Mouse (Mus musculus) gastrocnemius, adult 8-10 months (tissue): ENCODE data around the gene Sord. TPM values are rescaled to one million over a fixed set of nuclear protein-coding genes. Genes with fewer than 3 reads are reported as not detected.
"Not testable (repeated sequence)": the region's sequence is repeated elsewhere in the genome, so short reads cannot be mapped to it uniquely, and the experiment has no call there.

Experiments
- DNase-seq, 2 experiments: peaks; one replicate each; pipeline ENCODE4 v3.0.0; 2022; ENCODE audit warnings: low spot score in 2 of 2
- total RNA-seq, 4 experiments: library from RNA; stranded (reverse); gene quantifications; 2 replicates each; pipeline ENCODE4 v1.2.4; 2022

Sord gene
- total RNA-seq: 10 to 100 TPM; 63.0 to 69.8 (median 66.5) TPM

- peak; percentile 42 to 70 for DNase-seq
These were observed at the start of gene Sord for GRCm38 (mm10) chr2:122234611-122235288. Sord (plus strand) TSS chr2:122234749.

GRCm38 (mm10) chr2:122185086-122185485 lies 49.5 kb upstream of the Sord start:
- DNase-seq: no peak

- DNase-seq: no peak
These were observed 48.4 kb upstream of the Sord start, which contains the start of the genes Patl2 and Terb2 for GRCm38 (mm10) chr2:122186106-122186505. Patl2 (minus strand) TSS chr2:122186189. Terb2 (plus strand) TSS chr2:122186272.

- no peak for DNase-seq
These were observed 47.8 kb upstream of the Sord start for GRCm38 (mm10) chr2:122186751-122187150.

DNA sequence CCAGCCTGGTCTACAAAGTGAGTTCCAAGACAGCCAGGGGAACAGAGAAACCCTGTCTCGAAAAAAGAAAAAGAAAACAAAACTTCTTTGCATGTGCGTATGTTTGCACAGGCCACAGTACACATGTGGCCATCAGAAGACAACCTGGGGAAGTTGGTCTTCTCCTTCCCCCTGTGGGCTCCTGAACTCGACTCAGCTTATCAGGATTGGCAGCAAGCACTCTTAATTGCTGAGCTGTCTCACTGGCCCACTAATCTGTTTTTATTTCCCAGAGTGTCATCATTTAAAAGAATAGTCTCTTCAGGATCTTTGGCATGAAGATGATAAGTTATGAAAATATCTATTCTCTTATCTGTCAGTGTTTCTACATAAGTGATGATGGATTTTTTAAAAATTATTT lies 42.7 kb upstream of the Sord start:
- DNase-seq: no peak

DNA sequence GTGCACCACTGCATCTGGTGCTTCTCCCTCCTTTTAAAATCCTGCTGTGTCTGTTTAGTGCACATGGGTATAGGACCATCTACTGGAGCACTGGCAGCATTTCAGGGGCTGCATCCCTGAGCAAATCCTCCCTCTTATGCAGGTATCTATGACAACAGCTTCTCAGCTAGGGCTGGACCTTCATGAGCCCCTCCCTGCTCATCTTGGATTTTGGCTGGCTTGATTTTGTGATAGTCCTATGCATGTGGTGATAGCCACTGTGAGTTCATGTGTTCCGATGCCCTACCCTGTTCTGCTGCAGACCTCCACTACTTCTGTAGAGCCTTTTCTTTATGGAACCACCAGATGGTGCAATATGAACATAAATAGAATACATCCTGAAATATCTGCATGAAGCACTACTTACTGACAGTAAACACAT lies 40.0 kb upstream of the Sord start:
- no peak for DNase-seq

DNA sequence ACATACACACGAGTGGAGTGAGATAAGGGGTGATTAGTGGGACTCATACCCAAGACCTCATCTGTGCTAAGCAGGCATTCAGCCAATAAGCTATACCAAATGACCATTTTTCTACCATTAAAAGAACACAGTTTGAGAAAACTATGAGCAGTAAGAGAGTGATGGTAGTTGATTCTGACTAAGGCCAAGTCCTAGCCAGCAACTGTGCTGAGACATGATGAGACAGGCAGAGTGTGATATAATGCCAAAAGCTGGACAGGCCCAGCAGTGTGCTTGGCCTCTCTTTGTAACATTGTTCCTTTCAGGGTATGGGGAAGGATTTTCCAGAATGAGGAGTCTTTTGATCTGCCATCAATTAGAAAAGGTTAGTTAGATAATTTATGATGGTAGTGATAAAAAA lies 33.0 kb upstream of the Sord start:
- no peak for DNase-seq

GRCm38 (mm10) chr2:122206440-122207107 lies 28.0 kb upstream of the Sord start:
- DNase-seq: no peak

DNA sequence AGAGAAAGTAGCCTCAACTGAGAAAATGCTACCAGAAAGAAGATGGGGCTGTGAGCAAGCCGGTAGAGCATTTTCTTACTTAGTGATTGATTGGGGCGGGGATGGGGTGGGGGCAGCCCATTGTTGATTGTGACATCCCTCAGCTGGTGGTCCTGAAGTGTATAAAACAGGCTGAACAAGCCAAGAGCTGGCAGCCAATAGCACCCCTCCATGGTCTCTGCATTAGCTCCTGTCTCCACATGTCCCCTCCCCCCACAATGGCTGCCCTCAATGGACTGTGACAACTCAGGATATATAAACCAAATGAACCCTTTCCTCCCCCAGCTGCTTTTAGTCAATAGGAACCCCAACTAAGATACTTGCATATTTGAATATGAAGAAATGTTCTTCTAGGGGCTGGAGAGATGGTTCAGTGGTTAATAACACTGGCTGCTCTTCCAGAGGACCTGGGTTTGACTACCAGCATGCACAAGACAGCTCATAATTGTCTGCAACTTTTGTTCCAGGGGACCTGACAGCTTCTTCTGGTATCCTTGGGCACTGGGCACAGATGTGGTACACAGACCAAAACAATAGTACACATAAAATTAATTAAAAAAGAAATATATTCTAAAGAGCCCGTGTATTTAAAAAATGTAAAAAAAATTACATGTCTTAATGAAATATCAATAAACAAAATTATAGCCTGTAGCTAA lies 23.9 kb upstream of the Sord start:
- DNase-seq: no peak

- not testable (repeated sequence) for DNase-seq
These were observed 17.5 kb upstream of the Sord start for GRCm38 (mm10) chr2:122217075-122217474.

DNA sequence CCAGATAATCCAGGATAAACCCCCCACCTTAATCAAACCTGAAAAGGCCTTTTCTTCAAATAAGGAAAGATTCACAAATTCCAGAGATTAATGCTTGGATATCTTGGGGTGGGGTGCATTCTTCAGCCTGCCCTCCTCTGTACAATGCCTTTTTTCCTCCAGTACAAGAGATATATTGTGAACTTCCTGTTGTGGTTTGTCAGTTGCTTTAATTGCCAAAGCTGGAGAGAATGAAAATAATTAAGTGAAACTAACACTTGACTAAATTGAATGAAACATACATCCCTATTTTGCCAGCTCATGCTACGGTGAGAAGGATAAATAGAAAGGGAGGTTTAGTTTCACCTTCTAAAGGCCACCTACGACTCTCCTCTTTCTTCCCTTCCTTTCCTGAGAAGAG lies 16.3 kb upstream of the Sord start:
- no peak for DNase-seq

GRCm38 (mm10) chr2:122221378-122221777 lies 13.2 kb upstream of the Sord start:
- no peak for DNase-seq

DNA sequence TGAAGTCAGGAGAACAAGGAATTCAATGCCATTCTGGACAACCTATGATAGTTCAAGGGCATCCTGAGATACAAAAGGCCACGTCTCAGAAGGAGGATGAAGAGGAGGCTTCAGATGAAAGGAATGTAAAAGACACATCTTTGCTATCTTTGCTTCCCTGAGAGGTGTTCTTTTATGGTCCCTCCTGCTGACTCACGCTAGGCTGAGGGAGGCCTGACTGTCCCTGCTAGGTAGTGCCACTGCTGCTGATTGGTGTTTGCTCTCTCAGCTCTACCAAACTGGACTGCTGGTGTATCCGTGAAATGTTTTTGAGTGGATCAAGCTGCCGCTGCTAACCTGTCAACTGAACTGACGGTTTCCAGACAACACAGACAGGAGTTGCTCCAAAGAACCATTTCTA lies 12.8 kb upstream of the Sord start:
- no peak for DNase-seq

- no peak for DNase-seq
These were observed 12.3 kb upstream of the Sord start for GRCm38 (mm10) chr2:122222272-122222671.

- no peak for DNase-seq
These were observed 10.9 kb upstream of the Sord start for GRCm38 (mm10) chr2:122223654-122224053.

GRCm38 (mm10) chr2:122230395-122230794 lies 4.2 kb upstream of the Sord start:
- no peak for DNase-seq

GRCm38 (mm10) chr2:122231616-122232015 lies 2.9 kb upstream of the Sord start:
- no peak for DNase-seq

DNA sequence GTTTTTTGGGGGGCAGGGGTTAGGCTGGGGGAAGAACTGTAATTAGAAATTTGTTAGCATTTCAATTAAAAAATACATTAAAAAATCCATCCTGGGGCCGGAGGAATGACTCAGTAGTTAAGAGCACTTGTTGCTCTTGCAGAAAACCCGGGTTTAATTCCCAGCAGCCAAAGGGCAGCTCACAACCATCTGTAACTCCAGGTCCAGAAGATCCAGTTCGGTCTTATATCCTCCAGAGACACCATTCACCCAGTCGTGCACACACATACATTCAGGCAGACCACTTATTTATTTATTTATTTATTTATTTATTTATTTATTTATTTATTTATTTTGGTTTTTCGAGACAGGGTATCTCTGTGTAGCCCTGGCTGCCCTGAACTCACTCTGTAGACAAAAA lies 1.2 kb upstream of the Sord start:
- DNase-seq: no peak

DNA sequence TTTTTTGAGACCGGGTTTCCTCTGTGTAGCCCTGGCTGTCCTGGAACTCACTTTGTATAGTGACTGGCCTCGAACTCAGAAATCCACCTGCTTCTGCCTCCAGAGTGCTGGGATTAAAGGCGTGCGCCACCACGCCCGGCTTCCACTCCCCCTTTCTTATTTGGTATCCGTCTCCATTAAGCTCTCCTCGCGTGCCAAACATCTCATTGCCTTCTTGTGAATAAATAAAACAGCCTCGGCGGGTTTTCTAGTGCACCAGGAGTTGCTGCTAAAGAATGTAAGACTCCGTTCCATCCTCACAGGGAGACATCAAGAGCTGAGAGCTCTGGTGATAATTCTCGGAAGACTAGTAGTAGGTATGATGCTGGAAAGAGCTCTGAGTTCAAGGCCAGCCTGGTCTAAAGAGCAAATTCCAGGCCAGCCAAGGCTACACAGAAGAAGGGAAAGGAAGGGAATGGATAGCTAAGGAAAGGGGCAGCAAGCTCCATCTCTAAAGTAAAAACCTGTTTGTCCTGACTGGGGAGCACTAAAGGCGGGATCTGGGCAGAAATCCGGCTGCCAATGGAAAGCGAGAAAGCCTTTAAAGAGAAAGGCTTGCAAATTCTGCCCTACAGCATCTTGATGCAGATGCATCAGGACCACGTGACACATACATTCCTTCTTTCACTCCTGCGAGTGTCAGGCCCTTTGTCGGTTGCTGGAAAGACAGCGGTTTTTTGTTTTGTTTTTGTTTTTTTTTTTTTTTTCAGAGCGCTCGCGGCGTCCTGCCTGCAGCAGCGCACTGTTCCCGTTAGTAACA lies 591 bp upstream of the Sord start:
- peak in 1 of 2 experiments; percentile 5 for DNase-seq

GRCm38 (mm10) chr2:122235425-122235824 lies 876 bp downstream of the Sord start:
- no peak for DNase-seq

GRCm38 (mm10) chr2:122236321-122236720 lies 1.8 kb downstream of the Sord start:
- DNase-seq: no peak
